Mouse (Mus musculus) olfactory bulb, adult 2 months (tissue): ENCODE measurements at regions not wholly inside any gene's neighbourhood (a gene's known extent, or its start where the extent isn't known, plus 50 kb on each side); places are given as distances from the start of the nearest gene placed in this dataset.

Experiments
- CTCF ChIP-seq: fragments of 200-500 bp; IDR thresholded peaks from 2 replicates; pipeline ENCODE4 v1.5.1; 2012; ENCODE audit warnings: low read depth, mild to moderate bottlenecking, low read length, moderate library complexity; ENCODE audit not compliant: insufficient read depth
- POLR2A ChIP-seq: fragments of 200-500 bp; IDR thresholded peaks from 2 replicates; pipeline ENCODE4 v1.6.1; 2012; ENCODE audit warnings: mild to moderate bottlenecking, low read depth, low read length, moderate library complexity; ENCODE audit not compliant: insufficient read depth

GRCm38 (mm10) chr16:44662966-44663600, 61.0 kb upstream of the Nepro start:
- TF ChIP-seq POLR2A (no peak), CTCF (no peak)
